In genomic region chr10:69653121-69653677, GRCm38 (mm10) we compare ENCODE assay signal across 13 mouse cellular contexts.
DNase-seq lines count a peak whose midpoint lies in the region; ATAC-seq and TF ChIP-seq lines count a peak whose summit lies in the region.
"Had no signal": no experiment of that assay in that cellular context is flagged by ENCODE, and none has a peak within 500 bp of the region (broad histone marks: within the 10 kb centered on the region; RNA-seq: fewer than 3 reads in every experiment).

No protein-coding gene starts in this region.

- 22% methylated on average over 5 of the region's 5 CpGs for WGBS in forebrain, postnatal 0 days
- WGBS in forebrain, embryonic 13.5 days: 28% methylated on average over 5 of the region's 5 CpGs
- WGBS in heart, postnatal 0 days: 4% methylated on average over 5 of the region's 5 CpGs
- WGBS in embryonic facial prominence, embryonic 14.5 days: 17% methylated on average over 5 of the region's 5 CpGs

- H3K9ac ChIP-seq in forebrain, postnatal 0 days: no peak overlapping the region
- H3K9ac ChIP-seq in forebrain, embryonic 13.5 days: no peak overlapping the region
- H3K9ac ChIP-seq in heart, postnatal 0 days (replicated peaks; ENCODE audit: low read depth, low read length): no peak overlapping the region
- no peak overlapping the region for H3K9ac ChIP-seq in embryonic facial prominence, embryonic 14.5 days (ENCODE audit: low read depth, low read length)
- H3K9ac ChIP-seq: forebrain, embryonic 15.5 days had no signal

- no peak overlapping the region for H3K27ac ChIP-seq in forebrain, postnatal 0 days (ENCODE audit: low read depth, low read length)
- H3K27ac ChIP-seq in forebrain, embryonic 13.5 days: no peak overlapping the region
- no peak overlapping the region for H3K27ac ChIP-seq in heart, postnatal 0 days (ENCODE audit: low read depth)
- no peak overlapping the region for H3K27ac ChIP-seq in embryonic facial prominence, embryonic 14.5 days (replicated peaks; ENCODE audit: low read depth, low read length)
- H3K27ac ChIP-seq: forebrain, embryonic 15.5 days had no signal

- H3K4me2 ChIP-seq in forebrain, postnatal 0 days (ENCODE audit: low read depth): no peak overlapping the region
- H3K4me2 ChIP-seq in forebrain, embryonic 13.5 days: no peak overlapping the region
- H3K4me2 ChIP-seq in heart, postnatal 0 days (ENCODE audit: low read depth, low read length): peak overlapping the region; percentile 21
- no peak overlapping the region for H3K4me2 ChIP-seq in embryonic facial prominence, embryonic 14.5 days (ENCODE audit: low read depth, low read length)
- H3K4me2 ChIP-seq: forebrain, embryonic 15.5 days; liver, embryonic 11.5 days had no signal

- DNase-seq in forebrain, postnatal 0 days: no peak
- no peak for DNase-seq in heart, postnatal 0 days (ENCODE audit: low spot score)
- no peak for DNase-seq in heart, postnatal 25 days (ENCODE audit: low spot score)
- peak; percentile 7 for DNase-seq in lung, postnatal 25 days (ENCODE audit: low spot score)
- DNase-seq in lung, adult 18-20 months: no peak
- peak; percentile 57 for DNase-seq in embryonic facial prominence, embryonic 14.5 days (ENCODE audit: low spot score)
- no peak for DNase-seq in frontal cortex, postnatal 10 days (ENCODE audit: low spot score in 2 of 2)

- intact Hi-C loops in heart, postnatal 25 days (cut with DNase I): loop anchor here (5.0 to 10.0 kb wide), 3 partner anchors 41 to 642 kb away; no protein-coding TSS in a partner anchor

- no peaks in the 10 kb centered on the region for H3K36me3 ChIP-seq in forebrain, postnatal 0 days (ENCODE audit: insufficient read depth)
- H3K36me3 ChIP-seq in forebrain, embryonic 13.5 days (ENCODE audit: poor library complexity, severe bottlenecking): no peaks in the 10 kb centered on the region
- H3K36me3 ChIP-seq in heart, postnatal 0 days (replicated peaks; ENCODE audit: control insufficient read depth, insufficient read depth, low read length): no peaks in the 10 kb centered on the region
- no peaks in the 10 kb centered on the region for H3K36me3 ChIP-seq in embryonic facial prominence, embryonic 14.5 days (ENCODE audit: control insufficient read depth, insufficient read depth, low read length)
- H3K36me3 ChIP-seq: forebrain, embryonic 15.5 days had no signal

- no peak for TF ChIP-seq CTCF in forebrain, postnatal 0 days (IDR thresholded peaks at IDR 0.05; ENCODE audit: low read depth)
- TF ChIP-seq CTCF in heart, postnatal 0 days (IDR thresholded peaks at IDR 0.05; ENCODE audit: low read depth): no peak

- H3K27me3 ChIP-seq in forebrain, postnatal 0 days (ENCODE audit: insufficient read depth, low read length): no peaks in the 10 kb centered on the region
- H3K27me3 ChIP-seq in forebrain, embryonic 13.5 days: no peaks in the 10 kb centered on the region
- H3K27me3 ChIP-seq in heart, postnatal 0 days (ENCODE audit: control insufficient read depth, insufficient read depth, low read length): no peaks in the 10 kb centered on the region
- H3K27me3 ChIP-seq in embryonic facial prominence, embryonic 14.5 days (replicated peaks; ENCODE audit: control insufficient read depth, insufficient read depth, low read length): no peaks in the 10 kb centered on the region
- H3K27me3 ChIP-seq: CH12.LX; forebrain, embryonic 15.5 days had no signal

- H3K4me1 ChIP-seq in forebrain, postnatal 0 days (ENCODE audit: insufficient read depth): peaks cover 14% of the 10 kb centered on the region
- peaks cover 24% of the 10 kb centered on the region for H3K4me1 ChIP-seq in forebrain, embryonic 13.5 days
- H3K4me1 ChIP-seq in heart, postnatal 0 days (ENCODE audit: control insufficient read depth, insufficient read depth): peaks cover 19% of the 10 kb centered on the region
- peaks cover 11% of the 10 kb centered on the region for H3K4me1 ChIP-seq in embryonic facial prominence, embryonic 14.5 days (ENCODE audit: control insufficient read depth, insufficient read depth, low read length)

- 0 out of 2 replicates have a peak, but pooled peaks have one; percentile 14 for ATAC-seq in forebrain, postnatal 0 days
- no peak for ATAC-seq in forebrain, embryonic 13.5 days
- peak; percentile 59; the same call in 1 of the 2 replicates for ATAC-seq in heart, postnatal 0 days (ENCODE audit: insufficient read depth, low read depth)
- peak; percentile 58; the same call in 1 of the 2 replicates for ATAC-seq in embryonic facial prominence, embryonic 14.5 days (ENCODE audit: low read depth)
- ATAC-seq: activated CD4-positive, CD25-positive, alpha-beta regulatory T cell, adult 4 months; forebrain, embryonic 15.5 days; midbrain, embryonic 16.5 days had no signal

- TF ChIP-seq EP300 in heart, postnatal 0 days (IDR thresholded peaks at IDR 0.05; ENCODE audit: low read depth): no peak

- no peak overlapping the region for H3K4me3 ChIP-seq in forebrain, postnatal 0 days (ENCODE audit: low read depth, low read length)
- no peak overlapping the region for H3K4me3 ChIP-seq in forebrain, embryonic 13.5 days
- no peak overlapping the region for H3K4me3 ChIP-seq in heart, postnatal 0 days (ENCODE audit: low read depth, low read length)
- H3K4me3 ChIP-seq in embryonic facial prominence, embryonic 14.5 days (ENCODE audit: low read depth, low read length): no peak overlapping the region
- H3K4me3 ChIP-seq: forebrain, embryonic 15.5 days had no signal

- H3K9me3 ChIP-seq in forebrain, postnatal 0 days (ENCODE audit: low read length): no peaks in the 10 kb centered on the region
- no peaks in the 10 kb centered on the region for H3K9me3 ChIP-seq in forebrain, embryonic 13.5 days (replicated peaks)
- H3K9me3 ChIP-seq in heart, postnatal 0 days (replicated peaks; ENCODE audit: control insufficient read depth, low read length): no peaks in the 10 kb centered on the region
- no peaks in the 10 kb centered on the region for H3K9me3 ChIP-seq in embryonic facial prominence, embryonic 14.5 days (ENCODE audit: control insufficient read depth, low read length)
- H3K9me3 ChIP-seq: forebrain, embryonic 15.5 days had no signal

Comparison
In these comparisons a context has a peak if more than half of its experiments do, and no peak if none do; other contexts are left out.
1. DNase-seq: peak in lung, postnatal 25 days (single experiment) and embryonic facial prominence, embryonic 14.5 days (single experiment); none in forebrain, postnatal 0 days (single experiment), heart, postnatal 0 days (single experiment), heart, postnatal 25 days (single experiment), lung, adult 18-20 months (0 of 2) and frontal cortex, postnatal 10 days (0 of 2).